Mouse (Mus musculus): ENCODE results near the gene Dnmt3a. TPM values are rescaled to one million over a fixed set of nuclear protein-coding genes. Genes with fewer than 3 reads are reported as not detected.

Dnmt3a gene
- 100 to 1,000 TPM in 1 of 2 experiments, 10 to 100 TPM in 1; 91.4 to 116 TPM for total RNA-seq (2021)

DNA sequence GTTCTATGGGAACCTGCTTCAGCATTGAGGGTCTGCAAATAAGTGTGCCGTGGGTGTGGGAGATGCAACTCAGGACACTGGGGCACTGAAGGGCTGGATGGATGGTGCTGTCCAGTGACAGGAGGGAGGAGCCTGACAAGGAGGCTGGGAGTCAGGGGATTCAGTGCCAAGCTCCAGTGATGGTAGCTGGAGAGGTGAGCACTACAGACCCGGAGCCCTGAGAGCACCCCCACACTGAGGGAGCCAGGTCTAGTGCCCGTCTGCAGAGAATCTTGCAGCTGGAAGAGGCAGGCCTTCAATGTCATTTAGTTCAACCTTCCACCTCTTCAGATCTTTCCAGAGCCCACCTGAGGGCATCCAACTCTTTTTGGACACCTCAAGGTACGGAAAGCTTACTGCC is at the start of gene Dnmt3a:
TSS of gene Dnmt3a (plus strand) at position 156 of the 400 bp plus-strand sequence.
- no peak for DNase-seq (ENCODE audit: extremely low spot score in 1 of 2, low spot score in 1 of 2)

DNA sequence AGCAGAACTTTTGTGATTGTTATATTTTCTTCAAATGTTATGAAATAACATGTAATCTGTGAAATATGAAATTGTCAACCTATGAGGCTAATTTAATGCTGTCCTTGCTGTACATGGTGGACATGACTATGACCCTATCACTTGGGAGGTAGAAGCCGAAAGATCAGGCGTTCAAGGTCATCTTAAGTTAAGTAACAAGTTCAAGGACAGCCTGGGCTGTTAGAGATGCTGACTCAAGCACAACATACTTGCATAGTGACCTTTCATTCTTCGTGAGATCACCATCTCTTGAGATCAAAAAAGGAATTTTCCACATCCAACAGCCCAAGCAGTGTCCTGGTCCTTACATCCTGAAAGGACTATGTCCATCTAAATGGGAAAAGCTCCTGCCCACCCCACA is 49.6 kb upstream of the Dnmt3a start:
- DNase-seq (ENCODE audit: extremely low spot score in 1 of 2, low spot score in 1 of 2): no peak

DNA sequence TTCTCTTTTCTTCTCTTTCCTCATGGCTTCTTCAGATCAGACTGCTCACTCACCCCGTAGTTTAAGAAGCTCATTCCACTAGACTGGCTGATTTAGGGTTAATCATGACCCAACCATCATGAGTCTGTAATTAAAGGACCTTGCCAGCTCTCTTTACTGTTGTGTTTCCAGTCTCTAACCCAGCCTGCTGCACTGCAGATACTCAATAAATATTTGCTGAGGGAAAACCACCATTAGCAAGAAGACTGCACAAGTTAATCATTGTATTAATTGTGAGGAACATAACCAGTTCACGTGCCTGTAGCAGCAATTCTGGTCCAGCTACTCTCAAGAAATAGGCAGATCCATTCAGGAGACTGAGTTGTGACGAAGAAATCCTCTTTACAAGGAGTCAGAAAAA is 47.7 kb upstream of the Dnmt3a start:
- DNase-seq (ENCODE audit: extremely low spot score in 1 of 2, low spot score in 1 of 2): no peak

DNA sequence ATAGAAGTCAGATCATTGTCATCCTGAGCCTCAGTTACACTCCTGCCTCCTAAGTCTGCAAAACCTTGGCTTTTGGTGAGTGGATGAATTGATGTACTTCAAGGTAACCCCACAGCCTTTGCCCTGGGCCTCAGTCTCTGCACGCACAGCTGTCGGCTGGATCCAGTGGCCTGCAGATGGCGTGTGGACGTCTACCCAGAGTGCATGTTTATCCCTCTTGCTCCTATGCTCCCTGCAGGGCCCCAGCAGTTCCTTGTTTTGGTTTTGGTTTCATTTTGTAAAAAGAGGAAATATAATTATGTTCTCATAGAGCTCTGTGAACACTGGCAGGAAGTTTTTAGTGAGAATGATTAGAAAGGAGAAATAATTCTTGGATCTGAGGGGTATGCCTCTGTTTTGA is 46.4 kb upstream of the Dnmt3a start:
- DNase-seq (ENCODE audit: extremely low spot score in 1 of 2, low spot score in 1 of 2): no peak

DNA sequence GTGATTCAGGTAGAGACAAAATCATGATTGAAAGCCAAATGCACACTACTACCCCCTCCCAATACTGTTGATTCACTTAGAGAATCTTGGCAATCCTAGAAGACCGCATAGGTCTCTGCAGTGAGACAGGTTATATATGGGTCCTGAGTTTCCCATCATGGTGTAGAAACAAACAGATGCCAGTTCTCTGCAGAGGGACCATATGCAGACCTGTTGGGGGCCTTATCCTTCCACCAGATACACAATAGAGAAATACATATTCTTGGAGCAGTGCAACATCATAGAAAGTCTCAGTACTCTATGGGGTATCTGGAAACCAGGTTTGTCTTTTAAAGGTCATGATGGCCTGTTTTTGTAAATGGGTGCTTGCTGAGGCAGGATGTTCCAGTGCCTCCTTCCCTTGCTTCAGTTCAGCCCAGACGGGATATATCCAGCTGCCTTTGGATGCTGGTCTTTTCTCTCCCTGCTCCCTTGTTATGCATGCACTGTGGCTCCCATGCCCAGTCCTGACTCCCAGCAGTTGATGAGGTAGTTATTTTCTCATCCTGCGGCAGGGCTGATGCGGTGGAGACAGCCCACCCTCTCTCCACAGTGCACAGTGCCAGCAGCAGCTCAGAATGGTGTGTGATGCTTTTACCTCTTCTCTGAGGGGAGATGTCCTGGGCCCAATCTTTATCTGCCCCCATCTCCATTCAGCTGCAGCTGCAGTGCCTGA is 44.8 kb upstream of the Dnmt3a start:
- no peak for DNase-seq (ENCODE audit: extremely low spot score in 1 of 2, low spot score in 1 of 2)

DNA sequence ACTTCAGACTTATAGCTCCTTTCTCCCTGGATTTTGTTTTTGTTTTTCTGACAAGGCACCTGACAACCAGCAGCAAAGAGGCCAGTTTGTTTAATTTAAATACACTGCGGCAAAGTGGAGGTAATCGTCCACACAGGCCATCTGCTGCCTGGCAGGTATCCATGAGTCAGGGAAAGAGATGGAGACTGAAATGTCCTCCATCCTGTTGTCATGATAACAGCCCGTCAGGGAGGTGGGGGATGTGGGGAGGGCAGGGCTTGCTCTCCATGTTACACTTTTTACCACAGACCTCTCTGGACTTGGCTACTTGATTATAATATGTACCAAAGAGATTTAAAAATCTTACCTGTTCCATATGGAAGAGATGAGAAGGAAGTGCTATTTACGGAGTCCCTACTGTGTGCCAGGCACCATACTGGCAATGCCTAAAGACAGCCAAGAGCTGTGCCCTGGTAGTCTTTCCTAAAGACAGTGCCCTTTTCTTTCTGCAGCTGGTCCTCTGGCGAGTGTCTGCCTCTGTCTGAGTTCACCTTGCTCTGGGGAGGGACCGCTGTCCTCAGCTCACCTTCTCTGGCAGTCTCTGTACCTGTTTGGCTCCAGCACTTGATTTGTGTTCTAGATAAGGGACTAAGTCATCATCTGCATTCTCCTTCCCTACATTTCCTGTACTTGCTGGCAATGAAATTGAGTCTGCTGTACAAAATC is 44.1 kb upstream of the Dnmt3a start:
- no peak for DNase-seq (ENCODE audit: extremely low spot score in 1 of 2, low spot score in 1 of 2)

DNA sequence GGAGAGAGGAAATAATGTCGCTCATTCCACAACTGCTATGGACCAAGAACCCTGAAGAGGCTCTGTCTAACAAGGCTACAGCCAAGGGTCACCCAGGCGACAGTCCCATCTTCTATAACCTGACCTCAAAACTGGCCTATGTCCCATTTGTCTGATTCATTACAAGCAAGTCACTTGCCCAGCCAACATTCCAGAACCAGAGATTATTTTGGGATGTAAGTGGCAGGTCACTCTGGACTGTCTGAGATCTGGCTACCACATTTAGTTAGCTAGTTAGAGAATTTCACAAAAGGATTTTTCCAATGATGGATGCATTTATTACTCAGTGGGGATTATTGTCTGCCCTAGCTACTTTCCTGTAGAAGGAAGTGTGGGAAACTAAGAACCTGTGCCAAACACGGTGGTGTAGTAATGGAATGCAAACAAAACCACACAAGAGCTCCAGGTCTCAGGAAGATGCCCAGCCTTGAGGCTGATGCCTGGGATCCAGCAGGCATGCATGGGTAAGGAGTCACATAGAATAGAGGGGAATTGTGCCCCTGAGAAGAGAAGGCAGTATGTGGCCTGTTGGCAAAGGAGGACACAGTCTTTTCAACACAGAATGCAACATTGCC is 41.5 kb upstream of the Dnmt3a start:
- DNase-seq (ENCODE audit: extremely low spot score in 1 of 2, low spot score in 1 of 2): no peak

DNA sequence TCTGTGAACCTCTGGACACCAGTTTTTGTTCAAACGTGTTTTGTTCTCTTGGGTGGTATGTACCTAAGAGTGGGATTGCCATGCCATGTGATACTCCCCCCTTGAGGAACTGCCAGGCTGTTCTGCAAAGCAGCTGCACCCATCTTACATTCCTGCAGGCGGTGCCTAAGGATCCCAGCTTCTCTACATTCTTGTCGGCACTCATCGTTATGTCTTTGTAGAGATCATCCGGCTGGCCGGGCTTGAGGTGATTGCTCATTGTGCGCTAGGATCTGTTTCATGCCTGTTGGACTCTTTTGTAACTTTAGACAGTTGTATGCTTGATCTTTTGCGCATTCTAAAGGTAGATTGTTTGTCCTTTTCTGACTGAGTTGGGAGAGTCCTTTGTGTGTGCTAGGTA is 38.4 kb upstream of the Dnmt3a start:
- DNase-seq (ENCODE audit: extremely low spot score in 1 of 2, low spot score in 1 of 2): no peak

DNA sequence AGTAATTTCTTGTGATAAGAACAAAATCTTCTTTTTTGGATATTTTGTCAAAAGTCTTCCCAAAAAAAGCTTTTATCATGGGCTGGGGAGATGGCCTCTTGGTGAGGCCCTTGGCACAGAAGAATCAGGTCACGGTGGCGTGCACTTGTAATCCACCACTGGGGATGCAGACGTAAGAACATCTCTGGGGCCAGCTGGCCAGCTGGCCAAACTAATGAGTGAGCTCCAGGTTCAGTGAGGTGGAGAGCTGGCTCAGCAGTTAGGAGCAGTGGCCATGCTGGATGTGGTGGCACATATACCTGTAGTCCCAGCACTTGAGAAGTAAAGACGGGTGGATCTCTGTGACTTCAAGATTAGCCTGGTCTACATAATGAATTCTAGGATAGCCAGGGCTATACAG is 37.4 kb upstream of the Dnmt3a start:
- no peak for DNase-seq (ENCODE audit: extremely low spot score in 1 of 2, low spot score in 1 of 2)

DNA sequence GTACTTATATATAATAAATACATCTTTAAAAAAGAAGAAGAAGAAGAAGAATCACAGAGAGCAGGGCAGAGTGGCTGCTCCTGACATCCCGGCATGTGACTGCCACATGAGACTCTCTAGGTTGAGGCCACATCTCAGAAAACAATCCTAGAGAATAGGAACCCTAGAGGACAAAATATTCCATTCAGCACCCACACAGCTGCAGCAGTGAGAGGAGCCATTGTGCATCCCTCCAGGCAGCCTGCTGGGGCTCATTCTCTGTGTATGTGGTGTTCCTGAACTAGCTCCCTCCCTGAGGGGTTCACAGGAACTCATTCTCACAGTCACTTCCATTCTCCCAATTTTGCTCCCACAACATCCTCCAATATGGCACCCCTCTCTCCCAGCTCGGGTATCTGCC is 35.3 kb upstream of the Dnmt3a start:
- DNase-seq (ENCODE audit: extremely low spot score in 1 of 2, low spot score in 1 of 2): no peak

DNA sequence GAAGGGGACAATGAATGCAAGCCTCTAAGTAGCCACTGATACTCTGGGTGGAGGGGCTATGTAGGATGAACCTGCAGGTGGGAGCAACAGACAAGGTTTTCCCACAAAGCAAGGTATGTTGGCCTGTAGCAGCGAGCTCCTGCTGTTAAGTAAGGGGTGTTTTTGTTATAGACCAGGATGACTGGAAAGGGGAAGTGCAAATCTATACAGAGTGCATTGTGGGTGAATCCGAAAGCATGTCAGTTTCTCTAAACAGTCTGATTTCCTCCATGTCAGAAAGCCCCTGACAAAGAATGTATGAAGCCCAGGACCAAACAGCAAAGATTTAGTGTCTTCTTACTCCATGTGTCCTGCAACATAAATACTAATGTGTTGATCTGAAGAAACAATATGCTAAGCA is 34.7 kb upstream of the Dnmt3a start:
- DNase-seq (ENCODE audit: extremely low spot score in 1 of 2, low spot score in 1 of 2): no peak

DNA sequence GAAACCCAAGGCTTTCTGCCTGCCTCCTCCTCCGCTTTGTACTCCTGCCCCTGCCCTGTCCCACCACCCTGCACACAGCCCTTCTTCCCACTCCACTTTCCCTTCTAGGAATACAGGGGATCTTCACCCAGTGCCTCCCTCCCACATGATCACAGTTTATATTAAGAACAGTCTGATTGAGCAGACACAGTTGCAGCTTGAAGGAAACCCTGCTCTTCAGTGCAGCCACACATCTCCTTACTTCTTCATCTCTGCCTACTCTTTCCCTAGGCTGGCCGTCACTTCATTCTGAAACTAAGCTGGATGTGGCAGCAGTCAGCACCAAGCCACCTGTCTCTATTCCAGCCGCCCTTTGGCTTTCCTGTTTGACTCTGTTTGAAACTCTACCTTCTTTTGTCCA is 32.2 kb upstream of the Dnmt3a start:
- DNase-seq (ENCODE audit: extremely low spot score in 1 of 2, low spot score in 1 of 2): no peak

DNA sequence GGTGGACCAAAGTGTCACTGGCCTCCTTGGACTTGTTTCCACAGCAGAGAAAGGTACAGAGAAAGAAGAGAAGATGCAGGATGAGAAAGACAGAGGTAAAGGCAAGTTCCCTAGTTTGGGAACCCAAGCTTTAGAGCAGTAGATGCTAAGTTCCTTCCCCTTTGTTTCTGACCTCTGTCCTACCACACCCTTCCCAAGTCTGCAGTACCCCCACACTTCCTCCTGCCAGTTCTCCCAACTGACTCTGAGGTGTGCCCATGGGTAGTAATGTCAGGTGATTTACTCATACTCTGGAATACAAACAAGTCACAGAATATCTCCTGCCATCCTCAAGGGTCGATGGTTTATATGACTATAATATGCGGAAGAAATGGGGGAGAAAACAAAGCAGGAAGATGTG is 29.8 kb upstream of the Dnmt3a start:
- no peak for DNase-seq (ENCODE audit: extremely low spot score in 1 of 2, low spot score in 1 of 2)

DNA sequence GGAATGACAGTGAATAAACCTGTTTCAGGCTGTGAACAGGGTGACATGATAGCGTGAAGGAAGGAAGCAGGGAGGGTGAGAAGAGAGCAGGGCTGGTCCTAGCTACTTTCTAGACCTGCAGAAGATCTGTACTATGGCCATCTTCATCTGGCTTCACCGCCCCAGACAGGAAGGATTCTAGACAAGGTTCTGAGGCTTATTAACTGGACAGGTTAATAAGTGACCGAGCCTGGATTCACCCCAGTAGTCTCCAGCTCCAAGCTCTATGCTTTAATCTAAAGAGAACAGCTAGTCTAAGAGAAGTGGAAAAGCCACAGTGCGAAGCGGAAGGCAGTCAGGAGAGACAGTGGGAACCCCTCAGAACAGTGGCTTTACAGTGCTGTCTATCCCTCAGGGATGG is 28.1 kb upstream of the Dnmt3a start:
- no peak for DNase-seq (ENCODE audit: extremely low spot score in 1 of 2, low spot score in 1 of 2)

DNA sequence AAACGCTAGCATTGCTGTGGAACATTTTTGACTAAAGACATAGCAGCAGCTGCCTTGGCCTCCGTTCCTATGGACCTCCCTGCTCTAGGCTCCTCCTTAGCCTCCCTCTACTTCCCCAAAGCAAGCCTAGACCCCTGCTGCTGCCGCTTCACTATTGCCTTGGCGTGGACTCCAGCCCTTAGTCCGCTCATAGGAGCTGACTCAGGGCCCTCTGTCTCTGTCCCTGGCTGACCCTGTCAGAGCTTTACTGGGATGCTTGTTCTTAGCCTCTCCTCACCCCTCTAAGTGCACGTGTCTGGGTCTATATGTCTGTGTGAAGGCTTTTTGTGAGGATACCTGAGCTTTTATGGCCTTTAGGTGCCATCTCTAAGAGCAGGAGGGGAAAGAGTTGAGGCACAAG is 27.5 kb upstream of the Dnmt3a start:
- no peak for DNase-seq (ENCODE audit: extremely low spot score in 1 of 2, low spot score in 1 of 2)

DNA sequence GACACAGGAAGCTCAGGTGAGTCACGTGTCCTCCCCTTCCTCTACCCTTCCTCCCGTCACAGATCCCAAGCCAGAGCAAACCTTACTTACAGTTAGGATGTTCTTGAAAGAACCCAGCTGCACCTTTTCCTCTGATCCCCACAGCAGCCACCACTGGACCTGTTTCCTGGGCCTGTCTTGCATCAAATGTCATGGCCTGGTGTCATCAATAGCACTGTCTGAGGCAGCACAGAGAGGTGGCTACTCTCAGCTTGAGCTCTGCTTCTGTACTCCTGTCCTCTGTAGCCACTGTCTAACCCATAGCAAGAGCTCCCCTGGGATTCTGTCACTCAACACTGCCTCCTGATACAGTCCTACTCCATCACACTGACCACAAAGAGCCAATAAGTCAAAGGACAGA is 26.2 kb upstream of the Dnmt3a start:
- DNase-seq (ENCODE audit: extremely low spot score in 1 of 2, low spot score in 1 of 2): no peak

DNA sequence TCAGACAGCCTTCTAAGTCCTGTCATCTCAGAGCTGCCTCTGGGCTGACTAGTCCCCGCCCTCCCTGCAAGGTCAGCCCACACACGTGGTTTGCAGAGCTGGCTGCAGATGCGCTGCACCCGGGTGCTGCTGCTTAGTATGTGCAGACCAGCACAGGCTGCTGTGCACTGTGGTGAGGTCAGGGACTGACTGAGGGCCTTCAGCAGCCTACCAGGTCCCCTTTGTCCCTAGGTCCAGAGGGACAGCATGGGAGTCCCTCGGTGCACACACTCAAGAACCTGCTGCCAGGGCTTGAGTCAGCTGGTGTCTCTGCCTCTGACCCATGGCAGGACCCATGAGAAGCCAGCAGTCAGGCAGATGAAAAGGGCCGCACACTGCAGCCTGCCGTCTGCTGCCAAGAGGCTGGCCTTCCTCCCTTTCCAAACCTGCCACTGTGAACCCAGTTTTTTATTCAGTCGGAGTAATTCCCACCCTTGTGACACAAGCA is 25.4 kb upstream of the Dnmt3a start:
- DNase-seq (ENCODE audit: extremely low spot score in 1 of 2, low spot score in 1 of 2): peak in 1 of 2 experiments; percentile 22

DNA sequence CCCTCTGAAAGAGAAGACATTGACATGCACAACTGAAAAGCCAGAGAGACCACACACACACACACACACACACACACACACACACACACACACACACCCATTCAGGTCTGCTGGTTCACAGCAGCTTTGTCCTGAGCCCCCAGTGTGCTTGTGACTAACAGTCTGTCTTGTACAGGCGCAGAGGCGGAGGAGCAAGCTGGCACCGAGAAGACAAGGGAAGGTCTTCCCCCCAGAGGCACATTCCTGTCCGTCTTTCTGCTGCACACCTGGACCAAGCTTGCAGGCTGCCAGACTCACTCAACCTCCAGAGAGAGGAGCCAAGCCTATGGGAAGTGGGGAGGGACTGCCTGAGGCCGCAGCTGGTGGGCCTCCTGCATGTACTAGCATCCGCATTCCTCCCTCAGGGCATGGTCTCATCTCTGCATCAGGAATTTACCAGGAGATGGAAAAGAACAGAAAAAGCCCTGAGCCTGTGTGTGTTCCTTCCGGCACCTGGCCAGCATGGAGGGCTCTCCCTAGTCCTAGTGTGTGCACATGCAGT is 24.8 kb upstream of the Dnmt3a start:
- peak in 1 of 2 experiments; percentile 24 for DNase-seq (ENCODE audit: extremely low spot score in 1 of 2, low spot score in 1 of 2)

DNA sequence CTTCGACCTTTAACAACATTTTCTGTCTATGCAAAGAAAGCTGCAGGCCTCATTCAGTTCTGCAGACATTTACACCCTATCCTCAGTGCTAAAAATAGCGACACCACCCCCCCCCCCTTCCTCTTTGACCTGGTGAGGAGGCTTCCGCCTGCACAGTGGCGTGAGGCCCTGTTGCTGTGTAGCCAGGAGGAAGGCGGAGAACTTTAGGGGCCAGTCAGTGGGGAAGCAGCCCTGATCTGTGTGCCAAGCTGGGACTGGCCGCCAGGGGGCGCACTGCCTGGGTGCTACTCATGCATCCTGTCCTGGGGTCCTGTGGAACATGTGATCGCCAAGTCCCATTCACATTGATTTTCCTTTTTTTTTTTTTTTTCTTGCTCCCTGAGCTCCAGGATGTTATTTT is 24.3 kb upstream of the Dnmt3a start:
- DNase-seq (ENCODE audit: extremely low spot score in 1 of 2, low spot score in 1 of 2): peak; percentile 82 to 91

DNA sequence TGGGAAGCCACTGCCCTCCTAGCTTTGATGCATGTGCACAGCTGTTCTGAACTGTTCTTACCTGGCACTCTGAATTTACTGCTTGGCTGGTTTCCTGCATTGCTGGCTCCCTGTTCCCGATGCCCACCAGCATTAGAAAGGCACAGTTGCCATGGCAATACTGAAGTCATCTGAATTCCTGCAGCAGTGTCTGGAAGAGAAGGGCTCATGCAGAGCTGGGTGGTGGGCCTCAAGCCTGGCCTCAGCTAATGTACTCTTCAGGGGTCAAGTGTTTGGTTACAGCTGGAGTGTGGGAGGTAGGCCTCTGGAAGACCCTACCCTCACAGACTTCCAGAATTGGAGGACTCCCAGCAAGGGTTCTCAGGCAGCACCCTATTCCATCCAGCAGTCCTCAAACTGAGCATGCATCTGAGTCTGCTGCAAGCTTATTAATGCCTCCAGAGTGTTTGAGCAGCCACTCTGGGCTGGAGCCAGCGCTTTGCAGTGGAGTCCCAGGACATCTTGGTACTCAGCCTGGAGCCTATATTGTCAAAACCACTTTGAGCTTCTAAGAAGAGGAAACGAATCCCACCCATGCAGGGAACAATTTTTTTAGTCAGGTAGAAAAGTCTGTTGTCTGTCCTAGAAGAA is 22.5 kb upstream of the Dnmt3a start:
- peak in 1 of 2 experiments; percentile 18 for DNase-seq (ENCODE audit: extremely low spot score in 1 of 2, low spot score in 1 of 2)

DNA sequence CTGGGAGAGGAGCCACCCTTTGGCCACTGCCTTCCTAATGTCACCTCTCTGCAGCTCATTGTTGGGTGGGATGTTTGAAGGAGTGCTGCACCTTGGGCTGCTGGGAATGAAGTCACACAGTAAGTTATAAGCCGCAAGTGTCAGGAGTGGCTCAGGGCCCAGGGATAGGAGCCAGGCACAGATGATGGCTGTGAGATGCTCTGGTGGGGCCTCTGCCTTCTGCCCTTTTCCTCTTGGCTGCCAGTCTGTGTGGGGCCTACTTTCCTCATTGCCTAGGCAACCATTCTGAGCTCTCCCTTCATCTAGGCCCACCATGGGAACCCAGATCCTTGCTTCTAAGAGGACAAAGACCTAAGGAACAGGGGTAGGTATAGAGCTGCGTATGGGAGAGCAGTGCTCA is 21.5 kb upstream of the Dnmt3a start:
- DNase-seq (ENCODE audit: extremely low spot score in 1 of 2, low spot score in 1 of 2): no peak
